Mouse (Mus musculus) left cerebral cortex, adult 9 months (tissue): ENCODE measurements around the gene Tbc1d17.

Experiments
- DNase-seq, 2 experiments: peaks; one replicate each; pipeline ENCODE4 v3.0.0; 2022; ENCODE audit warnings: low spot score in 2 of 2

Tbc1d17 gene

GRCm38 (mm10) chr7:44848561-44849415, at the start of gene Tbc1d17, which contains the start of gene Akt1s1:
Gene Tbc1d17 (minus strand): TSS chr7:44849079.
Gene Akt1s1 (plus strand): TSS chr7:44848991.
- peak; percentile 100 for DNase-seq

GRCm38 (mm10) chr7:44898607-44899006, 49.7 kb upstream of the Tbc1d17 start:
- no peak for DNase-seq

GRCm38 (mm10) chr7:44896499-44896898, 47.6 kb upstream of the Tbc1d17 start:
- no peak for DNase-seq

- peak; percentile 90 to 95 for DNase-seq
These were observed 46.9 kb upstream of the Tbc1d17 start, which contains the start of gene Fuz for GRCm38 (mm10) chr7:44895593-44896434. Gene Fuz (plus strand): TSS chr7:44896079.

GRCm38 (mm10) chr7:44895206-44895592, 46.3 kb upstream of the Tbc1d17 start:
- DNase-seq: no peak

GRCm38 (mm10) chr7:44894175-44894574, 45.3 kb upstream of the Tbc1d17 start:
- DNase-seq: no peak

GRCm38 (mm10) chr7:44893197-44893596, 44.3 kb upstream of the Tbc1d17 start:
- no peak for DNase-seq

- DNase-seq: peak; percentile 95 to 96
These were observed 43.5 kb upstream of the Tbc1d17 start, which contains the start of gene Med25 for GRCm38 (mm10) chr7:44892276-44892921. Gene Med25 (minus strand): TSS chr7:44892712.

- DNase-seq: no peak
These were observed 42.7 kb upstream of the Tbc1d17 start for GRCm38 (mm10) chr7:44891611-44892010.

GRCm38 (mm10) chr7:44890737-44891136, 41.9 kb upstream of the Tbc1d17 start:
- DNase-seq: no peak

GRCm38 (mm10) chr7:44890180-44890579, 41.3 kb upstream of the Tbc1d17 start:
- no peak for DNase-seq

GRCm38 (mm10) chr7:44888256-44889105, 39.6 kb upstream of the Tbc1d17 start:
- peak in 1 of 2 experiments; percentile 2 for DNase-seq

GRCm38 (mm10) chr7:44886964-44887363, 38.1 kb upstream of the Tbc1d17 start:
- peak in 1 of 2 experiments; percentile 3 for DNase-seq

GRCm38 (mm10) chr7:44884637-44885036, 35.8 kb upstream of the Tbc1d17 start:
- DNase-seq: no peak

GRCm38 (mm10) chr7:44883036-44883435, 34.2 kb upstream of the Tbc1d17 start:
- no peak for DNase-seq

- peak in 1 of 2 experiments; percentile 5 for DNase-seq
These were observed 29.0 kb upstream of the Tbc1d17 start for GRCm38 (mm10) chr7:44877833-44878232.

GRCm38 (mm10) chr7:44871774-44872173, 22.9 kb upstream of the Tbc1d17 start:
- peak in 1 of 2 experiments; percentile 1 for DNase-seq

GRCm38 (mm10) chr7:44871181-44871580, 22.3 kb upstream of the Tbc1d17 start:
- no peak for DNase-seq

- no peak for DNase-seq
These were observed 21.7 kb upstream of the Tbc1d17 start for GRCm38 (mm10) chr7:44870614-44871013.

- DNase-seq: peak; percentile 97 to 98
These were observed 21.0 kb upstream of the Tbc1d17 start, which contains the start of gene Ptov1 for GRCm38 (mm10) chr7:44869697-44870528. Gene Ptov1 (minus strand): TSS chr7:44869788.
